Mouse (Mus musculus): ENCODE measurements at regions not wholly inside any gene's neighbourhood (a gene's known extent, or its start where the extent isn't known, plus 50 kb on each side); places are given as distances from the start of the nearest gene placed in this dataset.

DNA sequence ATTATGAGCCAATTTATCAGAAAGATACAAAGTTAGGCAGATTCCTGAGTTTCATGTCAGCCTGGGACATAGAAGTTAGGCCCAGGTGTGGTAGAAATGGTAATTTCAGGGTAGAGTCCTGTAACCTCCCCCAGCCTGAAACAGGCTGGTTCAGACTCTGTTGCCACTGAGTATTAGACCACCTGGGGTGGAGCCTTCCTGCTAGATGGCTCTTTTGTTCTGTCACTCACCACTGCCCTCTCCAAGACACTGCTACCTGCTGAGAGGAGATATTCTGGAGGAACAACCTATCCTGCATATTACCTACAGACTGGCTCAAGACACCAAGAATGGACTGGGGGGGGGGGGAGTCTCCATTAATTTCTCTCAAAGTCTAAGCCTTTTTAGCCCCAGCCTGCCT, 538.4 kb upstream of the Il1rapl1 start:
- DNase-seq (ENCODE audit: low read depth, low spot score): peak; percentile 79

Data from ES-CJ7 (cell line).